Mouse (Mus musculus): Measurements from ENCODE around the gene Dst. TPM values are rescaled to one million over a fixed set of nuclear protein-coding genes. Genes with fewer than 3 reads are reported as not detected.

Dst gene
- total RNA-seq, 2 experiments from 2014 or later = 186 to 223 TPM

DNA sequence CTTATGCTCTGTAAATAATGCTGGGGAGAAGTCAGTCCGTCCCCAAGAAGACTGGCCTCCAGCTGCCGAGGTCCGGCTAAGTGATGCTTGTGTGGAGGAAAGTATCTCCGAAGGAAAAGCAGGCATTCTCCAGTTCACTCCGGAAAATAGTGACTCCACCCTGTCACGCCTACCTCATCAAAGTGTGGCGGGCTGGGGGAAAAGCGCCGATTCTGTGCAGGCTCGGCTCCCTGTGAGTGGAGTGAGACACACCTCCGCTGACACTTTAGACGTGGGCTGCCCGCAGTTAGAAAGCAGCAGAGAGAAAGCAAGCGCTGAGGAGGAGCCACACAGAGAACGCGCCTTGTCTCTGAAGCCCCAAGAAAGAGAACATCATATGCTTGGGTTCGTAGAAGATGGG is 284.1 kb downstream of the Dst start:
- no peak for DNase-seq (ENCODE audit: extremely low spot score in 1 of 2, low spot score in 1 of 2)

DNA sequence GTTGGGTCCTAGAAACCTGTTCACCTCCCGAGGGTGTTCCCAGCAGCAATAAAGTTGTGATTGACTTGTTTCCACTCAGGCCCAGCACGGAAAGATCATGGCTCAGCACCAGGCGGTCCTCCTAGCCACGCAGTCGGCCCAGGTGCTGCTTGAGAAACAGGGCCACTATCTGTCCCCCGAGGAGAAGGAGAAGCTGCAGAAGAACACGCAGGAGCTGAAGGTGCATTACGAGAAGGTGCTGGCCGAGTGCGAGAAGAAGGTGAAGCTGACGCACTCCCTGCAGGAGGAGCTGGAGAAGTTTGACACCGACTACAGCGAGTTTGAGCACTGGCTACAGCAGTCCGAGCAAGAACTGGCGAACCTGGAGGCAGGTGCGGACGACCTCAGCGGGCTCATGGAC is 292.8 kb downstream of the Dst start:
- DNase-seq (ENCODE audit: extremely low spot score in 1 of 2, low spot score in 1 of 2) = no peak

DNA sequence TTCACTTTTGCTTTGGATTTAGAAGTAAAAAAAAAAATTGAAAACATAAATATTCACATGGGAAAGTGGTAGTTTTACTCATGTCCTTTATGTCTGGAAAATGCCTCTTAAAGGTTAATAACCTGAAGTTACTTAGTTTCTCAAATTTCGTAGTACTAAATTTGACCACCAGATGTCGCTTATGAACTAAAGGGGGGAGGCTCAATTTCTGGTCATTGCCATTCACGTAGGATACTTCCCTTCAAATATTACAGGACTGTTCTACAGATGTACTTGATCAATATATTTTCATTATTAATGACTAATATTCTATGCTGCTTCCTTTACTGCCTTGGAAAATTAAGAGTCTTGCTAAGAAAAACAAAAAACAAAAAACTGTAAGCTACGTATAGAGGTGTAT is 293.5 kb downstream of the Dst start:
- DNase-seq (ENCODE audit: extremely low spot score in 1 of 2, low spot score in 1 of 2) = no peak

DNA sequence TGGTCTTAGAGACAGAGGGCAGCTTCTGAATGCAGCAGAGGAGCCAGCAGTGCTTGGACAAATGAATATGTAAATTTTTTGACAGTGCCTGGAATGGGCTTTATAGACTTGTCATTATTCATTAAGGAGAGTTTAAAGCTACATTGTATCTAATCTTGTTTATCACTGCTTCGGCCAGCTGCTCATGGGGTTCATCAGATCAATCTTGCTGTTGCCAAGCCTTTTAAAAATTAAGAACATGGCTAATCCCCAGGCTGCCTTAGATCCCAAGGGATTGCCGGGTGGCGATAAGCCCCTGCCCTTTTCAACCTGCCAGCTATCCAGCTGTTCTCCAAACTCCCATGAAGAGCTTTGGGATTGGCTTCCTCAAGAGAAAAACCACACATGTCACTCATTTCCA is 303.7 kb downstream of the Dst start:
- no peak for DNase-seq (ENCODE audit: extremely low spot score in 1 of 2, low spot score in 1 of 2)

DNA sequence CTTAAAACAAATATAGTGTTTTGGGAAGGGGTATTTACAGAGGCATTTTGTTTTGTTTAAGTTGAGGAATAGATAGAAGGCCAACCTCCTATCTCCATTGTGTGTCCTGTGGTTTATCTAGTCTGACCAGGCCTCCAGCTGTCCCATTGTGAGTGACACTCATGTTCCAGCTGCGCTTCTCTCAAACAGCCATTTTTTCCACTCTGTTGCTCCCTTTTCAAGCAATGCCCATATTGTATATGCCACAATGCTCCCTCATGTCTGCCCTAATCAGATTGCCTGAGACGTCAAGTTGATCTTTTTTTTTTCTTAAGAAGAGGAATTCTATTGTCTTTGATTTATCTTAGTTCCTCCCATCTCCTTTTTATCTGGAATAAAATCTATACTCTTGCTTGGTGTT is 308.4 kb downstream of the Dst start:
- no peak for DNase-seq (ENCODE audit: extremely low spot score in 1 of 2, low spot score in 1 of 2)

DNA sequence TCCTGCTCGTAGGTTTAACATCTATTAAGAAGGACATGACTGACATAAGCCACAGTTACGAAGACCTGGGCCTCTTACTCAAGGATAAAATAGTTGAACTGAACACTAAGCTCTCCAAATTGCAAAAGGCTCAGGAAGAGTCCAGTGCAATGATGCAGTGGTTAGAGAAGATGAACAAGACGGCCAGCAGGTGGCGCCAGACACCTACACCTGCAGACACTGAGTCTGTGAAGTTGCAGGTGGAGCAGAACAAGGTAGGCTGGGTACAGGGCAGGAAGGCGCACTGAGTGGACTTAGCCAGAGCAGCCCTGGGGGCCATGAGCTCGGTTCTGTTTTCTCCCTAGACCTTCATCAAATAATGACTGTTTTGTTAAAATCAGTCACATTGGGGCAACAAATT is 310.3 kb downstream of the Dst start:
- peak; percentile 50 to 82 for DNase-seq (ENCODE audit: extremely low spot score in 1 of 2, low spot score in 1 of 2)

DNA sequence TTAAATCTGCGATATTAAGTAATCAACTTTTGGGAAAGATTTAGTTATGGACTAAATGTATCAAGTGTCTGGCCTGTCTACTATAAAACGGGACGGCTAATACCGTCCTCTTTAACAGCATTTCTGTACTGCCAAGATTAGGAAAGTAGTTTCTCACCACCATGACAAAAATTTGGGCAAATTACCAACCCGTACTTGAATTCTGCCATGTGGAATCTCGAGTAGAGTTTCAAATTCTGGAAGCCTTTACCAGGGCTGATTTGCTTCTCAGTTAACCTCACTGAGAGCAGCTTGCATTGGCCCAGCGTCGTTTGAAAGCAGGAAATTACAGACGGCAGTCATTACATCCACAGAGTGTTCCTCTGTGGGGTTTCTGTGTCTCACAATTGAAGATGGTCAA is 310.8 kb downstream of the Dst start:
- no peak for DNase-seq (ENCODE audit: extremely low spot score in 1 of 2, low spot score in 1 of 2)

DNA sequence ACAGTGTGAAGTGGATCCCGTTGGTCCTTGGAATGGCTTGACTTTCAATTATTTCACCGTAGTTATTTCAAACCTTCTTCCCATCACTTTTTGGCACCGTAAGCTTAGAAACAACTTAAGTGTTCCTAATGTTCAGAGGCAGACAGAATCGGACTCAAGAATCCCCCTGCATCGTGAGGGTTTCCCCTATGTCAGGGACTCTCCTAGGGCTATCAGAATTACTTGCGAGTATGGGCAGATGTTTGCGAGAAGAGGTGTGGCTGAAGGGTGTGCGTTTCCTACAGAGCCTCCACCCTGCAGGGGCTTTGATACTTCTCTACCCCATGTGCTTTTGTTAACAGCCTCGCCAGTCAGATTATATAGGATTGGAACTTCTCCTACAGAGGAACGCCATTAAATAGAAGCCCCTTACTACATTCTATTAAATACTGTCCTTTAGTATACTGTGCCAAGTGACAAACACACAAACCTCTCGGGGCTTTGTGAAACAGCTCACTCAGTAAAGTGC is 312.1 kb downstream of the Dst start:
- DNase-seq (ENCODE audit: extremely low spot score in 1 of 2, low spot score in 1 of 2) = no peak

DNA sequence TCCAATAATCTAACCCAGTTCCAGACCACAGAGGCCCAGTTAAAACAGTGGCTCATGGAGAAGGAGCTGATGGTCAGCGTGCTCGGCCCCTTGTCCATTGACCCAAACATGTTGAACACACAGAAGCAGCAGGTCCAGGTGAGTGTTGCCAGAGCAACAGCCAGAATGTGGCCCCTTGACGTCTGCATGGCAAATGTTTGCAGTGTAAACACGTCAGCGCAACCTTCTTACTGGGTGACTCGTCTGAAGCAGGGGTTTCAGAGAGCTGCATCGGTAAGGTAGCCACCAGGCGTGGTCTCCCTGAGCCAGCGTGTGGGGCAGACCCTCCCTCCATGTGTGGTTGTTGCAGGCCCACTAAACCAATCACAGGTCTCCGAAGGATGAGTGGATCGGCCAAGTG is 315.8 kb downstream of the Dst start:
- DNase-seq (ENCODE audit: extremely low spot score in 1 of 2, low spot score in 1 of 2) = no peak

DNA sequence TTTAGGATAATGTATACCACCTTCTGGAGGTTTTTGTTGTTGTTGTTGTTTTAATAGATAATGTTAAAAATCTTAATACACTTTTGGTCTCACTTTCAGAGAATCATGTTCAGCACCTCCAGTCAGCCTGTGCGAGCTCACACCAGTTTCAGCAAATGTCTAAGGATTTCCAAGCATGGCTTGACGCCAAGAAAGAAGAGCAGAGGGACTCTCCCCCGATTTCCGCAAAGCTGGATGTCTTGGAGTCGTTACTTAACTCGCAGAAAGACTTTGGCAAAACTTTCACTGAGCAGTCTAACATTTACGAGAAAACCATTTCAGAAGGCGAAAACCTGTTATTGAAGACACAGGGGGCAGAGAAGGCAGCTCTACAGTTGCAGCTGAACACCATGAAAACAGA is 319.7 kb downstream of the Dst start:
- no peak for DNase-seq (ENCODE audit: extremely low spot score in 1 of 2, low spot score in 1 of 2)

DNA sequence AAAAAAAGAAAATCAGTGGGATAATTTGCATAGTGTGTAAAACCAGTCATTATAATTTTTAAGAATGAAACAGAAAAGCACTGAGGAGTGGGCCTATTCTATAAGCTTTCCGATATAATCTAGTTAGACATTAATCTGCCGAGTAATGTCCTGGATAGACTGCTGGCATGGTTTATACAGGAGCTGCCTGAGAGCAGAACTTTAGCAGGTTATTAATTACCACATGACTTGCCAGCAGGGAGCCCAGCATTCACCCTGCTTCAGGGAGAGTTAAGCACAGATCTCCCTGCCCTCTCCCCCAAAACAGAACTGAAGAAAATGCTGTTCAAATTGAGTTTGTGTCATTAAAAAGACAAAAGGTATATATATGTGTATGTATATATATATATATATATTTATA is 323.0 kb downstream of the Dst start:
- no peak for DNase-seq (ENCODE audit: extremely low spot score in 1 of 2, low spot score in 1 of 2)

DNA sequence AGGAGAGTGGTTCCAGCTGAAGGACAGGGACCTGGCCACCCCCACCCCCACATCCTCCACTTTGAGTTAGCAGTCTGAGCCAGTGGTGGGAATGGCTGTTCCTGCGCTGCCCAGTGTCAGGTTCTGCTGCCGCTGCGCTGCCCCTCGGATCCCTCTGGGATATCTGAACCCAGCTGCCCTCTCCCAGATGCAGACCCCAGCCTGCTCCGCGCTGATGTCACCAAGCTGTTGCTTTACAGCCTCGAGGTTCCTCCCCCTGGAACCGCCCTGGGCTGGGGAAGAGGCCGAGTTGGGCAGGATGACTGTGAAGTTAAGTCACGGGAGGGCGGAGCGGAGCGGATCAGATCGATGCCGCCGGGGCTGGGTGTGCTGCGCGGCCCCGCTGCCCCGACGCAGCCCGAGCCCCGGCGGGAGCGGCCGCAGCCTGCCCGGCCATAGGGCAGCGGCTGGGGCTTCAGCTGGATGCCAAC is 328.3 kb downstream of the Dst start:
- peak in 1 of 2 experiments; percentile 12 for DNase-seq (ENCODE audit: extremely low spot score in 1 of 2, low spot score in 1 of 2)

DNA sequence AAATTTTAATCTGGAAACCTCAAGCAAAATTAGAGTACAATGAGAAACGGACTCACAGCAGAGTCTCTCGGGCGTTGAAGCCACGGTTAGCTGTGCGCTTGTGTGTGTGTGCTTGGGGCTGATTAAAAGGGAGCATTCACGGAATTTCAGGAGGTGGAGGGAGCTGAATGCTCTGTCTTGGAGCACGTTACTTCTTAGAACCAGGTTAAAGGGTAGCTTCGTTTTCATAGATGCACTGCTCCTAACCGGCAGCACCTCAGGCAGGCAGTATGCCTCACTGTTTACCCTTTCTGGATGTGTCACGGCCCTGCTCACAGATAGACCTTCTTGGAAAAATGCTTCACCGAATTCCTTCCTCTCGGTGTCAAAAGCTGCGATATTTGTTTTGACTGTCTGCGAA is 329.2 kb downstream of the Dst start:
- no peak for DNase-seq (ENCODE audit: extremely low spot score in 1 of 2, low spot score in 1 of 2)

DNA sequence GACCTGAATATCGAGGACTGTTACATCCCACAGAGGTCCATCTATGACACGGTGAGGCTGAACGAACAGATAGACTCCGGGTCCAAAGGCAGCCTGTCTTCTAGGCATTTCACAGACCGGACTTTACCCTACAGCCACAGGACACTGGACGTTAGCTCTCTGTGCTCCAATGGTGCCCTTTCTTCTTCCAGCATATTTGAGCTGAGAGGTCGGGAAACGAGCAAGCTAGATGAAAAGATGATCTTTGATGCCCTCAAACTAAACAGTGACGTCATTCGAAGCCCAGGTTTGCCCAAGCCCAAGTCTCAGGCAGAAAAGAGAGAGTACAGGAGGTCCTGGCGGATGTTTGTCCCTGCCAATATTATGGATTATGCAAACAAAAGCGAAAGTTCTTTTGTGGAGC is 329.7 kb downstream of the Dst start:
- DNase-seq (ENCODE audit: extremely low spot score in 1 of 2, low spot score in 1 of 2) = no peak

DNA sequence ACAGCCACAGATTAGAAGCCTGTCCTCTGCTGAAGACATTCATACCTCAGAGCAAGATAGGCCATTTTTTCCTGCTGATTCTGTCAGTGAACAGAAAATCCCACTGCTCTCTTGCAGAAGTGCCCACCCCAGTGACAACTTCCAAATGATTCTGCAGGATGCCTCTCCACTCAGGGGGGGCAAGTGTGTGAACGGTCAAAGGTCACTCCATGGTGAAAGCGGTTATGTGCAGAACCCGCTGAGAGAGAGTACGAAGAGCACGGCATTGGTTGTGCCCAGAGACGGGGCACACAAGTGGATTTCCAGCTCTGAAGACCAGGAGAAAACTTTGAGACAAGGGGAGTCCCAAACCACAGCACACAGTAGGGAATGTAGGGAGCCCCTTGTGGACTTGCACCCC is 330.2 kb downstream of the Dst start:
- DNase-seq (ENCODE audit: extremely low spot score in 1 of 2, low spot score in 1 of 2) = no peak

DNA sequence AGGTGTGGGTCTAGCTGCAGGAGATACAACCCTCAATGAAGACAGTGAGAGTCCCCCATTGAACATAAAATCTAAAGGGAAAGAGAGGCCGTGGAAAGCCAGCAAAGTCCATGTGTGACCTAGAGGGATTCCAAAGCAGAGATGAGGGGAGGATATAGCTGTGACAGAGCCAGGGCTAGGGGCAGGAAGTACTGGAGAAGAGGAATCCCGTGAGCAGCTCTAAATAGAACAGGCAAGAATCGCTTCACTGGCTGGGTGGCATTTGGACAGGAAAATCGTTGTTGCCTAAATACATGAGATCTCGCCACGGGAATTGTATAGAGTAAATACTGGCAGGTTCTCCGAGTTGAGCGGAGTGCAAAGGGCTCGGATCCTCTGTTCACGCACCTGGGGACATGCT is 336.7 kb downstream of the Dst start:
- no peak for DNase-seq (ENCODE audit: extremely low spot score in 1 of 2, low spot score in 1 of 2)

DNA sequence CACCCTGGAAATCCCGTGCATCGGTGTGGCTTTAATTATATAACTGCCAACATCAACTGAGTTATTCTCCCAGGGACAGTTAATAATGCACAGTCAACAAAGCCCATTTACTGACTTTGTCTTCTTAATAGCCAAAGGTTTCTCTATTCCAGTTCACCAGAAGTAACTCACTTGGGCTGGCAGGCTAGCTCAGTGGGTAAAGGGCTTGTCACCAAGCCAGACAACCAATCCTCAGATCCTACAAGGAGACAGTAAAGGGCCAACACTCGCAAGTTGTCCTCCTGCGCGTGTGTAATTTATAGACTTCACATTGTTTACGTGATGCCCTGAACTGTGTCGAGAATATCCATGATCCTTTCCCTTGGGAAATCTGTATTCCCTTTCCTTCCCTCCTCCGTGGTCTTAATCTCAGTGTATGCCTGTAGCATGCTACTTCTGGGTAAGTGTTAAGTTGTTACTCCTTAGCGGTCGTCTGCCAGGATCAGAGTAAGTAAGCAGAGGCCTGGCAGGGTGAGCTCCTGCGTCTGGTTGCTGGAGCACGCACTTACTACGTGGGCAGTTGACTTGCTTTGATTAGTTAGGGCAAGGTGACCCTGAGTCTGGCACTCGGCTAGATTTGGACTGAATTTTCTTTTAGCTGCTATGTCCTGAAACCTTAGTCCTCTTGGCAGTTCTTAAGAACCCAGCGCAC is 338.1 kb downstream of the Dst start:
- no peak for DNase-seq (ENCODE audit: extremely low spot score in 1 of 2, low spot score in 1 of 2)

DNA sequence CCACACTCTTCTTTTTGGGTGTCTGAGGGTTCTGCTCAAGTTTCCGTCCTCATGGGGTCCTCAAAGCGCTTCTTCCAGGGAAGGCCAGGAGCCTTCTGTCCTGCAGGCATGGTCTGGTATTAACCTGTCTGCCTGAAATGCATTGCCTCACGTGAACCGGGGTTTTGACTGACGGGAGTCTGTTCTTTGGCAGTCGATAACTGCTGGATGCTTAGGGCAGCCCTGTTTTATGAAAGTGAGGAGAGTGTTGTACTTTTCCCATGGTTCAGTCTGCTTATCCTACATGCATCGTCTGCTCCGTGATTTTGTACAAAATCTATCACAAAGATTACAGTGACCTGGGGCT is 338.6 kb downstream of the Dst start:
- no peak for DNase-seq (ENCODE audit: extremely low spot score in 1 of 2, low spot score in 1 of 2)

DNA sequence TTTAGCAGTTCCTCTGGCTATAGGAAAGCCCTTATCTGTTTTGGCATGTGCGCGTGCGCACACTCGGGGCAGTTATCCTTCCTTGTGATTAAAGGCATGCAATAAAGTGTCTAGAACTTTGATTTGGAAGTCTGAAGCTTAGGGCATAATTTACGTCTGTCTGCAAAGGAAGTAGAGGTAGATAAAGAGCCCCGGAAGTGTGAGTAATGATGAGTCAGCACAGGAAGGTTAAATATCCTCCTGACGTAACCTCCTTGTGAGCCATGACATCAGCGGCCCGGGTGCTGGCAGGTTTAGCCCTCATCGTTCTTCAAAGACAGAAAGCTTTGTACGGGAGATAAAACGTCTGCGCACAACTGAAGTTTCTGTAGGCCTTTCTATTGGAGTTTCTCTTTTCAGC is 343.1 kb downstream of the Dst start:
- DNase-seq (ENCODE audit: extremely low spot score in 1 of 2, low spot score in 1 of 2) = no peak

DNA sequence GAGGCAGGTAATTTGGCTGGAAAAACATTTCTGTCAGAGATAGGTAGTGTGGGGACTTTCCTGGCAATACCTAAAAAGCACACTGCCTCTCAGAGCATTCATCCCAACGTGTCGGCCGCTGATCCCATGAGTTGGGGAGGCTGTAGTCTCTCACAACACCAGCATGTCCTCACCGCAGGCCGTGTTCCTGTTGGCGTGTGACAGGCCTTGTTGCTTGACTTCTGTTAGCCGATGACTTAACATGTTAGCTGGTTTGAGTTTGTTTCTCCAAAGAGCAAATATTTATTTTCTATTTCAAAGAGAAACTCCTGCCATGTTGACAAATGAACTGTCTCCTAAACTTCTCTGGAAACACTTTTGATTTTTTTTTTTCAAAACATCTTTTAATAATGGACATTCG is 344.2 kb downstream of the Dst start:
- no peak for DNase-seq (ENCODE audit: extremely low spot score in 1 of 2, low spot score in 1 of 2)

DNA sequence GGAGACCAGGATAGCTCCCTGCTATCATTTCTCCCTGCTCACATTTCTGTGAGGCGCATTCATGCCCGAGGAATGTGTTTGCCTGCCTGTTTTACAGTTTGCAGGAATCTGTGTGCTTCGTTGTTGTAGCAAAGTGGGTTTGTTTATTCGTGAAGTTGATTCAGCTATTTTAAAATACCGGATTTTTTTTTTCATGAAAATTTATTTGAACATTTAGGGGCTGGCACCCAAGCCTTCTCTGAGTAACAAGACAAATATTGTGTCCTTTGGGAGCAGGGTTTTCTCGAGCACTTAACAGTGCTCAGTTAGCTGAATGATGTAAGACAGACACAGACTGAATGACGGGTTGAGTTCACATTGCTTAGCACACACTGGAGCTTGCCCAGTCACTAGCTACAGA is 345.9 kb downstream of the Dst start:
- no peak for DNase-seq (ENCODE audit: extremely low spot score in 1 of 2, low spot score in 1 of 2)

DNA sequence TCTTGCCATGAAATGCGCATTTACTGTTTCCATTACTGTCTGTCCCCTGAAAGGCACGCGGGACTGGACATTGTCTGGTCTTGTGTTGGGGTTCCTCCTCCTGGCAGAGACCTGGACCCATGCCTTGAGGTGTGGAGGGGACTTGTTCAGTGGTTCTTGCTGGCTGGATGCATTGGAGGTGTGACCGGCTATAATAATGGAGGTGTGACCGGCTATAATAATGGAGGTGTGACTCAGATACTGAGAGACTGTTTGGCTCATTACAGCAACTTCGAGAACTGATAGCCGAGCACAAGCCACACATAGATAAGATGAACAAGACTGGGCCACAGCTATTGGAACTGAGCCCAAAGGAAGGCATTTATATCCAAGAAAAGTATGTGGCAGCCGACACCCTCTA is 351.9 kb downstream of the Dst start:
- DNase-seq (ENCODE audit: extremely low spot score in 1 of 2, low spot score in 1 of 2) = no peak

DNA sequence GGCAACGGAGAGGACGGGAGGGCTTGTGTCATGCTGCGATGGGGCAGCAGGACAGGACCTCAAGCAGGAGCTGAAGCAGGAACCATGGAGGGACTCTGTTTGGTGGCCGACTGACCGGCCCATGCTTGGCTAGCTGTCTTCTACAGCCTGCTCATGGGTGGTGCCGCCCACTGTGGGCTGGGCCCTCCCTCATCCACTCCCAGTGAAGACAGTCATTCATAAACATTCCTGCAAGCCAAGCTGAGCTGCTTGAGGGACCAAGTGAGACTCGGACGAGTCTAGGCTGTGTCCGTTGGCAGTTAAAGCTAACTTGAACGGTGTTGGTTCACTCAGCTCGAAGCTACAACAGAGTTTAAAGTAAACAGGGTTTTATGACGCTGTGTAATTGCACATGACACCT is 353.0 kb downstream of the Dst start:
- no peak for DNase-seq (ENCODE audit: extremely low spot score in 1 of 2, low spot score in 1 of 2)

All from layer of hippocampus, postnatal 25 days (tissue).